Mouse (Mus musculus) heart, postnatal 25 days (tissue): Measurements from ENCODE around the gene Zfp174. TPM values are rescaled to one million over a fixed set of nuclear protein-coding genes. Genes with fewer than 3 reads are reported as not detected.

Source experiments
- DNase-seq: peaks from one replicate; pipeline ENCODE4 v3.0.0; 2022; ENCODE audit warnings: low spot score
- intact Hi-C: fragments of 180-260 bp; cut with DNase I; formaldehyde crosslinking; loops from one replicate; pipeline ENCODE4 v1.15.1; 2025
- total RNA-seq, 2 experiments: library from RNA; stranded (reverse); gene quantifications; 2 replicates each; pipeline ENCODE4 v1.2.3; 2021

Gene Zfp174
- total RNA-seq, 2 experiments from 2014 or later: 1.3 to 1.6 TPM

DNA sequence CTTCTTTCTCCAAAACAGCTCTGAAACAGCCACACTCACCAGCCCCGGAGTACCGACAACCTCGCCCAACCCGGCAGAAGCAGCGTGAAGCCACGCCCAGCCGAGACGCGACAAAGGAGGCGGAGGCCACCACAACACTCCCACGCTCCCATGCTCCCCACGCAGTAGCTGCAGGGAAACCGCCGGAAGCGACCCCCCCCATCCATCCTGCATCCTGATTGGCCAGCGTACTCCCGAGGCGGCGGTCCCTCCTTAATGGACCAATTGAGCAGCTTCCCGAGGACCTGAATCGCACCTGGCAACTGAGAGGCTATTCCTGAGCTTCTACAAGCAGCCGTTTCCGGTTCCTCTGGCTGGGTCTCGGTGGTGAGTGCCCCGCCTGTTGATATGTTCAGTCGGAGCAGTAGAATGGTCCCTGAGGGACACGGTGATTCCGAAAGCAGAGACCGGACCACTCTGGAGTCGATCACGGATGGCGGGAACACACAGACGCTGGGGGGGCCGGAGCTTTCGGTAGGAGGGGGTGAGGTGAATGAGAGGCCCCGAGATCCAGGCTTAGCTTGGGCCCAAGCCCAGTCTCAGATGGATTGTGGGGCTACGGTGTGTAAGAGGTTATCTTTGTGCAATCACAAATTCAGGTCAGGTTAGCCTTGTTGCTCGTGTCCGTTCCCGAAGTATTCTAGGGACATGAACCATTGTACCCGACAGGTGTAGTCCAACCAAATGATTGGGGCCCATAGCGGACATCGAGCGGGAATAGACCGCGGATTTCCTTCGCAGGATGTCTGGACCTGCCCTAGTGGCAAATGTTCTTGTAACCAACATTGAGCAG, 25.4 kb downstream of the Zfp174 start, which contains the start of gene Naa60:
TSS of gene Naa60 (plus strand) at position 160 of the 832 bp plus-strand sequence.
- peak; percentile 84 for DNase-seq
- intact Hi-C loops: no loop called here

DNA sequence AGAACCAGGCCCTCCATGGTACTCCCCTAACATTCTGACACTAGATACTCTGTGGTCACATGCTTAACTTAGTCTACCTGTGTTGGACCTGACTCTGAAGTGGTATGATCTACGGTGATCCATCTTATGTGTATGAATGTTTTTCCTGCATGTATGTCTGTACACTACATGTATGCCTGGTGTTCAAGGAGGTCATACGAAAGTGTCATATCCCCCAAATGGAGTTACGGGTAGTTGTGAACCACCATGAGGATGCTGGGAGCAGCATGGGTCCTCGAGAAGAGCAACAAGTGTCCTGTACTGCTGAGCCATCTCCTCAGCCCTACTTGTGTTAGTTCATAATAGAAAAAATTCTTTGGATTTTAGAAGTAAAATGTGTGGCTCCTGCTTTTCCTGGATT, 29.3 kb downstream of the Zfp174 start:
- no peak for DNase-seq
- intact Hi-C loops: no loop called here

DNA sequence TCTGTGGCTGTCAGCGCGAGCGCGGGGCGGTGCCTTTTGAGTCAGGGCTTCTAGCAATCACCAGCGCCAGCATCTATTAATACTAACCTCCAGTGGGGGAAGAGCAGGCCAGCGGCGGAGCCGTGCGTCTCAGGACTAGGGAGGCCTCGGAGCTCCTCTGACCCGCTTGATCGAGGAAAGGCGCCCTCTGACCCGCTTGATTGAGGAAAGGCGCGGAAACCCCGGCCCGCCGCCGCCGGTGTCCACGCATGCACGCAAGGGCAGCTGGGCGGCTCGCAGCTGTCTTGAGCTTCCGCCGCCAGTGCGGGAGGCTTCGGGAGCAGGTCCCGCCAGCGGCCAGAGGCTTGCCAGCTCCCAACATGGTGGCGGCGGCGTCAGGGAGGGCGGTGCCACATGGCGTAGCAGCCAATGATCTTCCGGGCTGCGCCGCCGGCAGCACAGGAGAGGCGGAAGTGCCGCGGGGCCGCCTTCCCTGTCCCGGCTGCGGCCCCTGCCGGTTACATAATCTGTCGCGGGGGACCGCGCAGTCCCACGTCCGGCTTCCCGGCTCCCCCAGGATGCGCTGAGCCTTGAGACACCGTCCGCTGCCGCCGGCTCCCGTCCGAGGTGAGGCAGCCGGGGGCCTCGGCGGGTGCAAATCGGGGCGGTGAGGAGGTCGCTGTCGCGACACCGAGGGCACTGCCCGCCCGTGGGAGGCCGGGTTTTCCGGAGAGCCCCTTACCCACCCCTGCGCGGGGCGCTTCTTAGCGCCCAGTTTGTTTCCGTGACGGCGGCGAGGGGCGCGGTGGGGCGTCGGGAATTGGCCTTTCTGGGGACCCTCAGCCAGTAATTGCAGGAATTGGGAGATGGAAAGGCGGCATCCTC, 37.4 kb downstream of the Zfp174 start, which contains the start of the genes Zfp597 and Gm20695:
TSS of gene Zfp597 (minus strand) at position 361 of the 864 bp plus-strand sequence.
TSS of gene Gm20695 (plus strand) at position 448 of the 864 bp plus-strand sequence.
- peak; percentile 92 for DNase-seq
- intact Hi-C loops: loop anchor here (1.0 to 5.0 kb wide), 2 partner anchors 24 to 37 kb away; partner anchors contain the start of genes 1700037C18Rik, Cluap1 and Zfp174

DNA sequence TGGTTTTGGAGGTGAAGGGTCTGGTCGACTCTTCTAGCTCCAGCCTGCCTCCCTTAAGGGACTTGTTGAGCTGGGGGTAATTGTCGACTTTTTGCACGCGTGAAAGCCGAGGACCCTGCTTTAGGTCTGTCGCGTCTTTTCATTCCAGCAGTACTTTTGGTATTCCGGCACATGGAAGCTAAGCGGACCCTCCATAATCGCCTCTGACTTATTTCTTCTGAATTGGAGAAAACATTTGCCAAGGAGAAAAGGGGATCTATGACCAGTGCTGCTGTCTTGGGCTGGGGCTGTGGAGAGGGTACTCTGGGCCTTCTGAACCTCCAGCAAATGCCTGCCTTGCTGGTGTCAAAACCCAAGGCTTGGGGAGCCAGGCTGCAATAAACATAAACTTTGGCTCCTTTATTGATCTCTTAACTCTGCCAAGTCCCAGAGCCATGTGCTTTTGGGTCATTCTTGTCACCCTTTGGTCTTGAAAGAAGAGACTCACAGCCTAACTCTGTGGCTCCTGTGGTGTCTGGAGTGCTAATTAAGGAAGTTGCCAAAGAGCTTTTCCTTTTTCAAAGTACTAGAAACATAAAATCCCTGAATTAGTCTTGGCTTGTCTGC, 38.1 kb downstream of the Zfp174 start:
- no peak for DNase-seq
- intact Hi-C loops: no loop called here

DNA sequence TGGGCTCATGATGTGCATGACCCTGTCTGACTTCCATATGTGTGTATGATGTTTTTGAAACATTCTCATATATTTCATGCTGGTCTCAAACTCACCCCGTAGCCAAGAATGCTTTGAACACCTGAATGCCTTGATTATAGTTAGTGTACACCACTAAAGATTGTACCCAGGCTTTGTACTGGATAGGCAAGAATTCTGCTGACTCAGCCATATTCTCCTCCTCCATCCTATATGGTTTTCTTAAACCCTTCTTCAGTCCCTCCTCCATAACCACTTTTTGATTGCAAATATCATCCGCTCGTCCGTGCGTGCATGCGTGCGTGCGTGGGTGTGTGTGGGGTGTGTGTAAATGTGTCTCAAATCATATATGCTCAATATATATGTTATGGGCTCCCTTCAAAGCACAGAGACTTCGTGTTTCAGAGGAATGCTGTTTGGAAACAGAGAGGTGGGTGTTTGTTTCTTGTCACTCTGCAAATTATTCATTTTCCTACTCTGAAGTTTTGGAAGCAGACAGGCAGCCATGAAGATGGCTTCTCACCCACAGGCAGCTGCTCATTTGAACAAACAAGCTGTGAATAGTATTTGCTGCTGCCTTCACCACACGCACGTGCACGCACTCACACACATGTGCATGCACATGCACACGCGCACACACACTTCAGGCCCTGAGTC, 44.7 kb downstream of the Zfp174 start:
- DNase-seq: no peak
- intact Hi-C loops: no loop called here

DNA sequence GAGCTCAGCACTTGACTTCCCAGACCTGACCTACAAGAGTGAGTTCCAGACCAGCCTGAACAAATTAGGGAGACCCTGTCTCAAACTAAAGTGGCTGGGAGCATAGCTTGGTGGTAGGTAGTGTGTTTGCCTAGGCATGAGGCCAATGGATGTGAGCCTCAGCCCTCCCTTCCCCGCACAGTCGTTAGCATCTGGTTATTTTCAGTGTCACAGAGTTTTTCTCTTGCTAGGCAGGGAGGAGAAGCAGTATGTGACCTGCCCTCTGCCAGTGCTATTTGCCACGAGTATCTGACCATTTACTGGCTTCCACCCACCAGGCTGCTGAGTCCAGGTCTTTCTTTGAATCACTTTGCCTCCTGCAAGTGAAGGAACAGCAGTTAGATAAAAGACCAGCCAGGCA, 46.7 kb downstream of the Zfp174 start:
- intact Hi-C loops: no loop called here
- no peak for DNase-seq

DNA sequence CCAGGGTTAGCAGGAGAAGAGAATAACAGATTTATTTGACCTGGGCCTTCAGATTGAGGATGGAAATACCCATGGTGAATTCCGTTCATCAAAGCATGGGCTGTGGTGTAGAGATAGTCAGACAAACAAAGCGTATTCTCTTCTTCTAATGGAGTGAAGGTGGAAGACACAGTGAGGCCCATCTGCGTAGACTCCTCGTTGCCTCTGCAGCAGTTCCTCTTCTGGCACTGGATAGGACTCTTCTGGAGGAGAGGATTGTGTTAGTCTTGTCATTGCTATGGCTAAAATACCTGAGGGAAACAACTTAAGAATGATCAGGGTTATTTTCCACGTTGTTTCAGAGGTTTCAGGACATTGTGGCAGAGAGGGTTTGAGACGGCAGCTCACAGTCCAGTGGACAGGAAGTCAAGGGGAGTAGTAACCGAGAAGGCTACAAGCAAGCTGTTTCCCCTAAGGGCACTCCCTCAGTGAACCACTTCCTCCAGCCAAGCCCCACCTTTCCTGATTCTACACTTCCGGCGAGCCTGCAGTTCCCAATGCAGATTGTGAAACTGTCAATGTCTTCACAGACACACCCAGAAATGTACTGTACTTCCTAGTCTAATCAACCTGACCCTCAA, 48.2 kb downstream of the Zfp174 start:
- intact Hi-C loops: no loop called here
- peak; percentile 50 for DNase-seq

DNA sequence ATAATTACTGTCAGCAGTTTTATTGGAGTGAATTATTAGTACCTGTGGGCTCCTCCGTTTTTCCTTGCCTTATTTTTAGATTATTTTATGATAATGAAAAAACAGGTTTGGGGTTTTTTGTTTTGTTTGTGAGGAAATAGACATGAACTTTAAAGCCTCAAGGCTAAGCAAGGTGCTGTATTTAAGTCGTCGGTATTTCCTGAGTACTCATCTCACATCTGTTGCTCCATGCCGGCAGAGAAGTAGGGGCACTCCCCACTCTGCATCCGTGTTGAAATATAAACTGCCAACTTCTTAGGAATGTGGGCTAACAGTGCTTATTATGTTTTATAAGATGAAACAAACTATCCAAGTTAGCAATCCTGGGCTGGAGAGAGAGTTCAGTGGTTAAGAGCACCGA, 49.0 kb downstream of the Zfp174 start:
- intact Hi-C loops: no loop called here

DNA sequence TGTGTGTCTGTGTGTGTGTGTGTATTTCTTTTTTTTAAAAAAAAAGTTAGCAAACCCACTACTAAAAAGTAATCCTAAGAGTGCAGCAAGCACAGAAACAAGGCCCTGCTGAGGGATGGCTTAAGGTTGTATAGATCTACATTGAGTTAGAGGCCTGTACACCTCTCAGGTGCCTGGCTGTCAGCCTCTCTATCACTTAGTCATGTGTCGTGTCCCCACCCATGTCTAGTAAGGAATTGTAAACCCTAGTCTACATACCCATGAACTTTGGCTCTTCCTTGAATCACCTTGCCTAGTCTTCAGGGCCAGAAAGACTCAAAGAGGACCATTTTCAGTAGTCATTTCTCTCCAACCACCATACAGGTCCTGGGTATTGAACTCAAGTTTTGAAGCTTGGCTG, 49.5 kb downstream of the Zfp174 start:
- no peak for DNase-seq
- intact Hi-C loops: no loop called here

More for the DNA sequence above, 49.0 kb downstream of the Zfp174 start:
- no peak for DNase-seq

DNA sequence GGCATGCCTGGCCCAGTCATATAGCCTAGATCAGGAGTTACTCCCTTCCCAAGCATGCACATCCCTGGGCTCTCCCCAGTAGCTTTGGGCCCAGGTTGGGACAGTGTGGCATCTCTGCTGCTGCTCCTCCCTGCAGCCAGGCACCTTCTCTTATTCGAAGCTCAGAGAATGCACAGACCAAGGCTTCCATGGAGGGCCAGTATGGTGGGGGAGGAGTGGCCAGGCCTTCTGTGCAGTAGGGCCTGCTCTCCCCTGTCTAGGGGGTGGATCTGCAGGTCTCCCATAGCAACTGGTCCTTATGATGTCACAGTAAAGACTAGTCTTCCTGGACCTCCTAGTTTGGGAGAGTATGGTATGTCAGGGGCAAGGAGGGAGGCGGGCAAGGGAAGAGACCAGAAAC, 60.4 kb downstream of the Zfp174 start:
- intact Hi-C loops: loop anchor here (5.0 to 10.0 kb wide), 2 partner anchors 95 to 163 kb away; partner anchors contain the start of genes Slx4 and Zfp263
- DNase-seq: no peak

Other genes with a start within 250 kb of the Zfp174 start
- gene Mefv, start 129.2 kb upstream of the Zfp174 start, total RNA-seq: not detected
- gene Zfp263, start 103.2 kb upstream of the Zfp174 start, total RNA-seq: 1 to 10 TPM; 7.7 to 9.5 TPM
- not detected for gene Olfr15, start 16.4 kb upstream of the Zfp174 start, total RNA-seq
- gene Naa60, start 25.1 kb downstream of the Zfp174 start, total RNA-seq: 10 to 100 TPM; 47.9 to 53.7 TPM
- 10 to 100 TPM in 1 of 2 experiments, 1 to 10 TPM in 1; 9.6 to 13.5 TPM for gene Zfp597, start 37.3 kb downstream of the Zfp174 start, total RNA-seq
- not detected for gene Gm20695, start 37.4 kb downstream of the Zfp174 start, total RNA-seq
- 1 to 10 TPM; 3.0 to 3.7 TPM for gene 1700037C18Rik, start 61.4 kb downstream of the Zfp174 start, total RNA-seq
- 10 to 100 TPM in 1 of 2 experiments, 1 to 10 TPM in 1; 9.1 to 11.8 TPM for gene Cluap1, start 61.5 kb downstream of the Zfp174 start, total RNA-seq
- 1 to 10 TPM; 1.1 to 1.6 TPM for gene Nlrc3, start 129.4 kb downstream of the Zfp174 start, total RNA-seq
- gene Slx4, start 156.5 kb downstream of the Zfp174 start, total RNA-seq: 1 to 10 TPM; 9.0 to 9.1 TPM
- gene Dnase1, start 189.7 kb downstream of the Zfp174 start, total RNA-seq: not detected
- gene Trap1, start 230.6 kb downstream of the Zfp174 start, total RNA-seq: 100 to 1,000 TPM; 144 to 148 TPM